Mouse (Mus musculus): ENCODE data around the gene Gm9837.

The Gm9837 gene

DNA sequence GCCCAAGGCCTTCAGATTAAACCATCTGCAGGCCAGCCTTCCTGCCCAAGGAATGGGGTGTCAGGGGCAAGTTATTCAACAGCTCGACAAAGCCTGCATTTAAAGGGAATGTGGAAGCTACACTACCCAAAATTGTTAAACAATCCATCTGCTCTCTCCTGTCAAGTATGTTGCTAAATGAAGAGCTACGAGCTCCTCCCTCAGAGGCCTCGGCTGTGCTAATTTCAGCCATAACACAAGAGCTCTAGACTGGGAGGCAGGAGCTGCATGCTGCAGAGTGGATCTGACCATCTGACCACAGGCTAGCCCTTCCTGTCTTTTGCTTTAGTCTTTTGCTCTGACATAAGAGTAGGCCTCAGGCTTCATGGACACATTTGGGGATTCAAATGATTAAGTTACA, 45.0 kb downstream of the Gm9837 start:
- WGBS, result 21% methylated on average over 3 of the region's 3 CpGs

DNA sequence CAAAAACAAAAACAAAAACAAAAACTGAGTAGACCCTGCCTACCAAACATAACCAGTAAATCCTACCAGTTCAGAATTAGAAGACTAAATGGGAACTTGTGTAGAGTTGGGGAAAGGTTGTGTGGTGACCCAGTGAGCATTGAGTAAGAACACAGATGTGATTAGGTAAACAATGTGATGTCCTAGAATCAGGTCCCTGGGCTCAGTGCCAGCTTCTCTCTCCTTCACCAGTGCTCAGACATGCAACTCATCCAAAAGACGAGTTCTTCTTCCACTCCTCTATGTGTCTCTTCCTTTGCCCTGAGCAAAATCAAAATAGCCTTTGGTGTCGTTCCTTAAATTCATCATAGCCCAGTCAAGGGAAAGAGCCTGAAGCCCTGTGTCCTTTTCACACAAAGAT, 45.5 kb downstream of the Gm9837 start:
- 20% methylated on average over 2 of the region's 2 CpGs for WGBS

DNA sequence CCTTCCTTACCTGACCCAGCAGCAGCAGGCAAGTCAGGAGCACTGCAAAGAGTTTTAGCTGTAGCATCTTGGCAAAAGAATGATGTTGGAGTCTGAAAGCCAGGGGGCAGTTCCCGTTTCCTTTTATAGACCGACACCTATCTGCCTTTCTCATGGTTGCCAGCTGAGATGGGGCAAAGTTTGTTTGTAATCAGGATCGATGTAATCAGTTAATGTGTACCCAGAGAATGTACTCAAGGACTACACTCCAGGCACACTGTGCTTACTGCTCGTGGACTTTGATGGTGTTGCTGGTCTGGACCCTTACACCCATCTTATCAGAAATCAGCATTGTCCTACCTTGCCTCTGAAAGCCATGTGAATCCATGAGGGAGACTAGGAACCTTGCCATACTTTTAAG, 47.2 kb downstream of the Gm9837 start, which contains the start of gene Leap2:
Gene Leap2, minus strand, starts transcription at position 135 of the 400 bp plus-strand sequence.
- 74% methylated on average over 4 of the region's 4 CpGs for WGBS
